Mouse (Mus musculus): Measurements from ENCODE around the gene Col4a1.

Col4a1 gene

DNA sequence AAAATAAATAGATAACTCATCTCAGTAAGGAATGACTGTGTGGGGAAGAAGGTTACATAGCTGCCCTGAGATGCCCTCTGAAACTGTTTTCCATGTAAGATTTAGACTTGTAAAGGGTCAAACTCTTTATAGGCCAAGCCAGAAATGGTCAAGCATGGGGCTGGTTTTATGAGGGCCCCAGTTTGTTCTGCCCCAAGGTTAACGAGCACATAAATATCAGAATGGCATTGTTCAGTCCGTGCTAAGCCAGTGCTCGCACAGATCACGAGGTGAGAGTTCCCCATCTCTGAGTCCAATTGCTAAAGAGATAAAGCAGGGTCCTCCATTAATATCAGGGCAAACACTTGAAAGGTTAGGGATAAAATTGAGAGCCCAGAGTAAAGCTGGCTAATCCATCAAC lies 79.6 kb downstream of the Col4a1 start:
- no peak for DNase-seq (ENCODE audit: low spot score in 2 of 2)

DNA sequence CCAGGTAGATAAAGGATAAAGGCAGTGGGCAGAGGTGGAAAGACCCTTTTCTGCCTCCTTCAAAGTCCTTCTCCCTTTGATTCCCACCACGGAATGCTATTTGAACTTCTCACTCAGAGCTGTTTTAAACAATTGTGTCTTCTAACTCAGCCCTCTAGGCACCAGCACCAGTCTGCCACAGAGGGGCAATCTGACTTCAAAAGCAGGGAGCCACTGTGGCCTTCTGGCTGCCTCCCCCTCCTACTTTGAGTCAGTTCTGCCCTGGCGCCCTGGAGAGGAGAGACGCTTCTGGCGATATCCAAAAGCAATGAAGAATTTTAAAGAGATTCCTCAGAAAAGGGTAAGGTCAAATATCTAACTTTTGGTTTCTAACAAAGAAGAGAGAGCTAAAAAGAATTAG lies 82.3 kb downstream of the Col4a1 start:
- no peak for DNase-seq (ENCODE audit: low spot score in 2 of 2)

DNA sequence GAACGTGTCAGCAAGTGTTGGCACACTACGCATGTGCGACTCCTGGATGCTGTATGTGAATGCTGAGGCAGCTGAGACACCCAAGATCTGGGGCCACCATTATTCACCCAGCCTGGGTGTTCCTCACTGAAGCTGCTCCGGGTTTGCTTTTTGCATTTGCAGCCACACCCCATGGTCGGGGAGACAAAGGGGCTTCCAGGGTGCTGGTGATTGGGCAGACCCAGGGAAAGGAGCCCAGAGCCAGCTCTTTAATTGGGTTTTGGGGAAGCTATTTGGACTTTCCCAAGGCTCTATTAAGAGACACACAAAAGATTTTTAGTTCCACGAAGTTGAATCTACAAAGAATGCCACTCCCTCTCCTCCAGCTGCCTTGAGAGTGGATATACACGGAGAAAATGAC lies 85.2 kb downstream of the Col4a1 start:
- no peak for DNase-seq (ENCODE audit: low spot score in 2 of 2)

DNA sequence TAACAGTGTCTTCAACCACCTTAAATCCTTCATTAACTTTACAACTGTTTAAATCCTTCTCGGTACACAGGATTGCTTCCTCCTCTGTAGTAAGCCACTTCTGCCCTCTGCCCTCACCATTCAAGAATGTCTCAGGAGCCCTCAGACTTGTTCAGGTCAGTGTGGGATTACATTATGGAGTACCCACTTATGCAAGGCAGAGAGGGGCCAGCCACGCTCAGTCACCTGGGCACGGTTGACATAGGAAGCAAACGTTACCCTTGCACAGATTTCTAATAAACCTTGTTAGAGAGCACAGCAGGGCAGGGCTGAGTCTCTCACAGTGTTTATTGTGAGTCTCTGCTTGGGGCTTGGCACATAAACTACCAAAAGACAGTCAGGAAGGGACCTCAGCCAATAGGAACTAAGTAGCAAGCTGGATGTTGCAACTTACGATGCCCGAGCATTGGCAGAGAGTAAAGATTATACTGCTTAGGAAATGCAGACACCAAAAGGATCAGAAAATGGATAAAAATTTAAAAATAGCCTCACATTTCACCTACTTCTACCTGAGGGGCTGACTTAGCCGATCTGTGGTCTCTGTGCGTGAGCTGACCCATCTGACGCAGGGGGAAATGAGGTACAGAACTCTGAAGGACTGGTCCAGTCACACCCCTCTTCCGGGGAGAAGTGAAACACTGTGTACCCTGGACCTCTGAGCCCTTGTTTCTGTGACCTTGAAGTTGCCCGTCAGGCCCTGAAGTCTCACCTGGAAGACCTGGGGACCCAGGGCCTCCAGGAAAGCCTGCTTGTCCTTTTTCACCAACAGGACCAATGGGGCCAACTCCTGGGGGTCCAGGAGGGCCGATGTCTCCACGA lies 86.8 kb downstream of the Col4a1 start:
- DNase-seq (ENCODE audit: low spot score in 2 of 2) = no peak

DNA sequence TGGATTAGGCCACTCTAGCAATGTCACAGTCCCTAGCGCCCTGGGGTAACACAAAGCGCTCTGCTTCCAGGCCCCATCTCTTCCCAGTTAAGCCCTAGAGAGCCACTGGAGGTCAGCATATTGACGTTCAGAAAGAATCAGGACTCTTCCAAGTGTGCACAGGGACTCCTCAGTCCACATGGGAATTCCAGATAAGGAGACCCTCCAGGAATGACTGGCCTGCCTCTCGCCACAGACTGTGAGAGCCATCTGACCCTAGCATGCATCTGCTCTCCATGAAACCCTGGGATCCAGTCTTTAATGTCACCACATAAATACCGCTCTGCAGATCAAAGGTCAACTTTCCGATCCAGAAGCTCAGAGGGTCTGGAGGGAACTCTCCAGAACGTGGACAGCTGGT lies 88.4 kb downstream of the Col4a1 start:
- no peak for DNase-seq (ENCODE audit: low spot score in 2 of 2)

DNA sequence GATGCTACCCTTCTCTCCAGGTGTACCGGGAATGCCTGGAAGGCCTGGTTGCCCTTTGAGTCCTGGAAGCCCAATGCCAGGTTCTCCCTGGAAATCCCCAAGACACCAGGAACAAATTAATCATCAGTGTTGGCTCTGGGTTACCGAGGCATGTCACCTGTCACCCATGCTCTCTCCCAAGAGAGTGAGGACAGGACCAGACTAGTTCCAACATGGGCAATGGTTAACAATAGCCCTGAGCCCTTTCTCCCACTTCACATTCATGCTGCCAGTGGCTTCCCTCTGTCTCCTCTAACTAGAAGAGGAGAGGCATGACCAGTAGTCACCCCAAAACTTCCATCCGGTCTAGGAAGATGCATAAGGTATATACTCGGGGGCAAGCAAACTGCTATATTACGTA lies 91.3 kb downstream of the Col4a1 start:
- no peak for DNase-seq (ENCODE audit: low spot score in 2 of 2)

DNA sequence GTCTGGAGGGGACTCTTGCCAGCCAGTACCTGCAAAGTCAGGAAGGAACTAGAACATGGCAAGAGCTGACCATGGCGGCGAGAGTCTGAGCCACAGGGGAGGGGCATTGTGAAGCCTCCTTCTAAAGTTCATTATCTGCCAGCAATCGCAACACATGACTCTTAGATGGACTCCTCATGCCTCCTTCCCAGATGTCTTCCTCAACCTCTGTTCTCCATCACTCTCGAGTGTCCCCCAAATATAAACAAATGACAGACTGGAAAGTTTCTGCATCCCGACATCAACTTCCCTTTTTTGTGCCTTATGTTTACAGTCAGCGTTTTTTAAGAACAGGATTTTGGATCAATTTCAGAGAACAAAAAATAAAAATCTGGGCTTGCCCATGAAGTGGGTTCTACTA lies 93.3 kb downstream of the Col4a1 start:
- no peak for DNase-seq (ENCODE audit: low spot score in 2 of 2)

DNA sequence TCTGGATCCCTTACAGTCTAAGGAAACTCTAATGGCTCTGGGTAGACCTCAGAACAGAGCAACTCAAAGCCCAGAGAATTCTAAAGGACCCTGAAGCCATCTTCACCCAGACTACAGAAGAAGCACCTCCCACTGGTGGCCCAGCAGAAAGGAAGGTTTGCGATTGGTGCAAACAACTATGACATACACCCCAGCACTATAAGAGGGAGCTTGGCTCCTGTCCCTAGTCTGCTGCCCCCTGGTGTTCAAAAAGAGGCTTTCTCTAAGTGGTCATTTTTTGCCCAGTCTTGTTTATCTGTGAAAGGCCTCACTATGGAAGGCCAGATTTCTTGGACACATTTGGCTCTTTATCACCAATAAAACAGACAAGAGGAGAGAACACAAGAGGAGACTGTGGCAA lies 97.4 kb downstream of the Col4a1 start:
- peak; percentile 54 to 63 for DNase-seq (ENCODE audit: low spot score in 2 of 2)

DNA sequence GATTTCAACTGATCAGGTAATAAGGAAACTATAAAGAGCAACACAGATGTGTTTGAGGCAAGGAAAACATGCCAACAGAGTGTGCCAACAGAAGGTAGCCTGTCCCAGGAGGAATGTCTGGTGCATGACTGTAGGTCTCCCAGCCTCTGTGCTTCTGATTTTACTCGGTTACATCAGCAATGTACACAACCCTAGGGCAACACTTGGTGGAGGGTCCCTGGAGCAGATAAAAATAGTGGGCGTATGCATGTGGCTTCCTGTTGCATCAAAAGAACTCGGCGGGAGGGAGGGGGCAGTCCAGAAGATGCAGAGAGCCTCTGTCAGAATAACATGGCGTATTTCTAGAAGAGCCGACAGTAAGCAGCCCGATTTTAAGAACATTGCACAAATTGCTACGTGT lies 106.1 kb downstream of the Col4a1 start:
- no peak for DNase-seq (ENCODE audit: low spot score in 2 of 2)

DNA sequence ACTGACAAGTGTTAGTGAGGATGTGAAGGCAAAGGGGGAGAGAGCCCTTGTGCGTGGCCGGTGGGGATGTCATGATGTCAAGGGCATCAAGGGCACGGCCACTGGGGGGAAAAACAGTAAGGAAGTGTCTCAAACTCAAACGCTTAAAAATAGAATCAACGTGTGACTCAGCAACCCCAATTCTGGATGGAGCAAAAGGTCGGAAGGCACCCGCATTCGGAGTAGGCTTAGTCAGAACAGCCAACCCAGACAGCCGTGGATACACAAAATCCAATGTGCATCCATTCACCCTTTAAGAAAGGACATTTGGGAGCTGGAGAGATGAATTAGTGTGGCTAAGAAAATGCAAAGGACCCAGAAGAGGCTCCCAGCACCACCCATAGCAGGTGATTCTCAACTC lies 107.1 kb downstream of the Col4a1 start:
- no peak for DNase-seq (ENCODE audit: low spot score in 2 of 2)

DNA sequence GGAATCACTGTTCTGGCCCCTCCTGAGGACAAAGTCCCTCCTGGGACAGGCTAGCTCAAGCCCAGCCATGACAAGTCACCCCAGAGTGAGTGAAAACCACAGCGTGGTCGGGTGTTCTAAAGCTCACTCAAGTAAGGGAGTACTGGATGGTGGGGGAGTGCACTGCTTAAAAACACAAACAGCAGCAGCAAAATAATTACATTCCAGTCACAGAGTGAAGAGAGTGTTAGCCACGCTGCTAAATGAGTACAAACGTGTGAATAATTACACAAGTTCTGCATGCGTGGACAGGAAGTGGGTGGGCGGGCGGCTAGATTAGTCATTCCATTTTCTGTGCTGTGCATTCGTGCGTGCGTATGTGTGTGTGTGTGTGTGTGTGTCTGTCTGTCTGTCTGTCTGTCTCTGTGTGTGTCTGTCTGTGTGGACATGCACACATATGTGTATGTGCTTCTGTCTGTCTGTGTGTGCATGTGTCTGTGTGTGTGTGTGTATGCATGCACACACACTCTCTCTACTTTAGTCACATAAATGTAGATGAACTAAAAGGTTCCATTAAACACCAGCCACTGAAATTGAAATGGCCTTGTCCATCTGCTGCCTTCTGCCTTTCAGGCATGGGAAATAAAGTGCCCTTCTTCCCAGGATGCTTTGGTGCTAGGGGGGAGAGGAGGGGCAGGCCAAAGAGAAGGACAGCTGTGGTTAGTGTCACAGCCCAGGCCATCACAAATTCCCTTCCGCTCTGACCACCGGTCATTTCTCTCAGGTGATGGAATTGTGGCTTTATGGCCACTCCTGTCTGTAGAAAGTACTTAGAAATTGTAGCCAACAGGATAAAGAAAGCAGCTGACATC lies 109.1 kb downstream of the Col4a1 start:
- peak; percentile 44 to 48 for DNase-seq (ENCODE audit: low spot score in 2 of 2)

DNA sequence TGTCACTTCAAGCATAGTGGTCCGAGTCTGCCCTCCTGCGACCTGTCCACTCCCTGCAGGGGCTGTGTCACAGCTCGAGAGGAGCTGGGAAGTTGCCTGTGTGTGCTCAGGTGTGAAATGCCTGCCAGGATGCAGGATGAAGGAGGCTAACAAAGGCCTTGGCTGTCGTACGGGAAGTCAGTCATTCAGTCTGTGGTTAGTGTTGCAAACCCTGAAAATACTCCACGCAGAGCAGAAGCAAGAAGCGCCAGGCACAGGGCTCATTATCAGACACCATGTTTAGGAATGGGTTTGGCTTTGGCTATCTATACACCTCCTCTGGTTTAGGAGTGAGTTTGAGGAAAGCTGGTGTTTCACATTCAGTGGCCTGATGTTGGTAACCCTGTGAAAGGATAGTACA lies 114.0 kb downstream of the Col4a1 start:
- DNase-seq (ENCODE audit: low spot score in 2 of 2) = no peak

DNA sequence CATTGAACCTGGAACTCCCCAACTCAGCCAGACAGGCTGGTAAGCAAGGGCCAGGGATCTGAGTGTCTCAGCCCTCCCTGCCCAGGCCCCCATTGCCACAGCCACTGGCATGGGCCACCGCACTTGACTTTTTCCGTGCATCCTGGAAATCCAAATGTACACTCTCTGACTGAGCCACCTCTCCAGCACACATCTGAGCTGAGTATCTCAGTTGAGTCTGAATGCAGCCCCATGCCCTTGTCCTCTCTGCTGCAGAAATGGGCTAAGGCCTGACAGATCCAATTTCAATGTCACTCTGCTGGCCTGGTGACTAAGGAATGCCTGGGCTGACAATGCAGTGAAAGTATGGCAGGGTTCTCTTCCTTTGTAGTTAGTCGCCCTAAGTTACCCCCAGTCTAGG lies 114.6 kb downstream of the Col4a1 start:
- no peak for DNase-seq (ENCODE audit: low spot score in 2 of 2)

DNA sequence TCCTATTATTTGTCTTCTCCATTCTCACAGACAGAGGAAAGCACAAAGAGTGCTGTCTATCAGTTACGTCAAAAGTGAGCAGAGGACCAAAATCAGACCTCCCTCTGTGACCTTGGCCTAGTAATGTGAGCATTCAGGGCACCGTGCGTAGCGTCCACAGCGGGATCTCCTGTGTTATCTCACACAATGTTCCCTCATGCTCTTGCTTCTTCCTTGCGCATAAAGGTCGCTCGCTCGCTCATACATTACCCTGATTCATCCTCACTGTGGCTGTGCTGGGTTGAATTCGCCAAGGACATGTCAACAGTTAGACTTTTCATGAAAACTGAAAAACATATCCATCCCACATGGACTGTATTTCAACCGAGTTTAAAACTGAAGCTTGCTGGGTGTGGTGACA lies 115.4 kb downstream of the Col4a1 start:
- no peak for DNase-seq (ENCODE audit: low spot score in 2 of 2)

DNA sequence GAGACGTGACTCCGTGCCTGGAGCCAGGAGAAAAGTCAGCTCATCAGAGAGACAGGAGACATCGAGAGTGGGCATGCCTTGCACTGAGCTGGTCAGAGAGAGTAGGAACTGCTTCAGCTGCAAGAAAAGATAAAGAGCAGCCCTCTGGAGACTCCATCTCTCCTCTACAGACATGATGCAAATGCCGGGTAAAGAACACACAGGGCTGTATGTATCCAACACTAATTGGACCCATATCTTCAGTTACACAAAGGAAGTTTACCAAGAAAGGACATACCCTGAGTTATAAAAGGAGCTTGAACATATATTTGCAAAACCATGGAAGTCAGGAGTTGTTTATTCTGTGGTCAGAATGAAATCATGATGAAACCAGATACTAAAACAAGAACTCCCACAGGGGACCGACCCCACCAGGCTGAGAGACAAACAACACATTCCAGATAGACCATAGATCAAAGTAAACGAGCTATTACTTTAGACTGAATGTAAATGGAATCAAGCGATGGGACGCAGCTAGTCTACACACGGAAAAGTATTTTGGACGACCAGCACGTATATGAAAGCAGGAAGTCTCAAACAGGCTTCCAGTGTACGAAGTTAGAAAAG lies 119.8 kb downstream of the Col4a1 start:
- no peak for DNase-seq (ENCODE audit: low spot score in 2 of 2)

DNA sequence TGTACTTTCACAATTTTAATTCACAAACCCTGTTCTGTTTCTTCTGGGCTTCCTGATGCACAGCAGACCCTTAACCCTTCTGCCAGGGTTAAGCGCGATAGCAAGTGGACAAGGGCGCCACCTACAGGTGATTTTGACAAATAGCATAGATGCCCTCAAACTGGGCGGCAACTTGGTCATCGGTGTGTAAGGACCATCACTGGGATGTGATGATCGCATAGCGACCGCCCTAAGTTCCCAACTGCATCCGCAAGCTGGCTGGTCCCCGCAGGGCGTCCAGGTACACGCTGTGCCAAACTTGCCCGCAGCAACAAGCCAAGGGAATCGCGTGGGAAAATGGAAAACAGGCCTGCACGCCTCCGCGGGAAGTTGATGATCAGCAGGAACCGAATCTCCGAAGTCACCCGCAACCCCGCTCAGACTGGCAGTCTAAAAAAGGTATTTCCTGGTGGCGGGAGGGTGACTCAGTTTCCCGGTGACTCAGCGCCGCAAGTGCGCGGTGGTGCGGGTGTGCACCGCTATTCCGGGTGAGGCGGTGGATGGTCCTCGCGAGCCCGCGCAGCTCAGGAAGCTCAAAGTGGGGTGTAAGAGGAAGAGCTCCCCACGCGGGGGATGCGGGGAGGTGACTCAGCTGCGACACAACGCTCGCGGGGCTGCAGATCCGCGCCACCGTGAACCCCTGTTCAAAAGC lies 124.9 kb downstream of the Col4a1 start:
- DNase-seq (ENCODE audit: low spot score in 2 of 2) = peak; percentile 87

DNA sequence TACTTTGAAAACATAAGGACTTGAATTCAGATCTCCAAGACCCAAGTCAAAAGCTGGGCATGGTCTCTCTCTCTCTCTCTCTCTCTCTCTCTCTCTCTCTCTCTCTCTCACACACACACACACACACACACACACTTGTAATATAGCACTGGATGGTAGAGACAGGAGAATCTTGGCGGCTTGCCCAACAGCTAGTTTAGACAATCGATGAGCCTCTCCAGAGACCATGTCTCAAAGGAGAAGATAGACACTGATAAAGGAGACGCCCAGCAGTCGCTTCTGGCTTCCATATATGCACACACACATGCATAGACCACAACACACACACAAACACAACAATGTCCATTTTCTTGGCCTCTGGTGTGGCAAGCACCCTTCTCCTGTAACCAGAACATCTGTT lies 126.2 kb downstream of the Col4a1 start:
- peak in 1 of 2 experiments; percentile 30 for DNase-seq (ENCODE audit: low spot score in 2 of 2)

DNA sequence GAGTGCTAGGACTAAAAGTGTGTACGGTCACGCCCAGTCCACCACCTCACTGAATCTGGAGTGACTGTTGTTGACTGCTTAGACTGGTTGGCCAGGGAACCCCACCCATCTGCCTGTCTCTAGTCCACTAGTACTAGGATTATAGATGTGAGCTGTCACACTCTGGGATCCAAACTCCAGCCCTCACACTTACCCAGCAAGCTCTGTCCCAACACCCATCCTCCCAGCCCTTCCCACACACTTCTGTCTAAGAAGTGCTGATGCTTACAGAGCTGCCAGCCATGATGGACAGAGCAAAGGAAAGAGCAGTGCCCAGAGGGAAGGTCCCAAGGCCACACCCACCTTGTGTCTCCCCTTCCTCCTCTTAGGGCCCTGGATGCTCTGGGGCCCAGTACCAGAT lies 127.0 kb downstream of the Col4a1 start:
- peak; percentile 32 to 43 for DNase-seq (ENCODE audit: low spot score in 2 of 2)

DNA sequence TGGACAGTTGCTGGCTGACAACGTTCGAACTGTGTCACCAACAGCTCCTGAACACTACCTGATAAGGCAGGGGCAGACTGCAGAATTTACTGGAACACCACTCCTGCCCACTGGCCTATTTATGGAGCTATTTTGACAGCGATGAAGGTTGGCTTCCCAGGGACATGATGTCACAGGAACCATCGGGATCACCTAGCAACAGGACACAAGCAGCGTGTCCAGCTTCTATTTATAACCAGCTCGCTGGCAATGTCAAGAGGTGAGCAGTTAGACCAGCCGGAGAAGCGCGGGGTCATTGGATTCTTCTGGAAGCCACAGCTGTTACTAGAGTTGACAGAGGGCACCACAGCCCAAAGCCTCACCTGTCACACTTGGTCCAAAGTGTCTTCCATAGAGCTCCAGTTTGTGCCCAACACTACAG lies 129.0 kb downstream of the Col4a1 start:
- DNase-seq (ENCODE audit: low spot score in 2 of 2) = no peak

DNA sequence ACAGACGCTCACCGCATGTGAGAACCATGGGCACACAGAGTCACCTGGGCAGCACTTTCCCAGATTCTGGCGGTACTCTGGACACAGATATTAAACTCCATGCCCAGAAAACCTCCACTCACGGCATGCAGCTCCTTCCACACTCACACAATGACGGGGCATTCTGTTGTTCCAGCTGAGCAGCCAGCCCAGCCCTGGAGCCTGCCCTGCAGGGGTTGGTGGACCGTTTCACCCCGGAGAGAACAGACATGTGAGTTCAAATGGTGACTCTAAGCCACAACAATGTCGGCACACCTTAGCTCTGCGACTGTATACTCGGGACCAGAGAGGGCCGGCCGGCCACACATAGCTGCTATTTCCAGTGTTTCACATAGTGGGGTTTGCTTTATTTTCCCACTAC lies 130.0 kb downstream of the Col4a1 start:
- no peak for DNase-seq (ENCODE audit: low spot score in 2 of 2)

DNA sequence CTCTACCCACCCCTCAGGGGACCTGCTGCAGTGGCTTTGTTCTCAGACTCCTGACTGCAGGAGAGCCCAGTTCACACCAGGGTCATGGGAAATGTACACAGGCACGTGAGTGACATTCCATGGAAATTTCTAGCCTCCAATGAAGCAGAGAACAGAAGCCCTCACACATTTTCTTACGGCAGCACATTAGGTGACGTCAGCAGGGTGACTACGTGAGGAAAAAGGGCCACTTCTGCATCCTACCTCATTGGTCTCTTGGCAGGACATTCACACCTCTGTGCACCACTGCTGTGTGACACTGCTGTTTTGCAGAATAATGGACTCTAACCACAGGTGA lies 130.5 kb downstream of the Col4a1 start:
- no peak for DNase-seq (ENCODE audit: low spot score in 2 of 2)
